Mouse (Mus musculus) brain, embryonic 14.5 days (tissue): ENCODE measurements around the gene Lamc2. TPM values are rescaled to one million over a fixed set of nuclear protein-coding genes. Genes with fewer than 3 reads are reported as not detected.

Experiments used
- DNase-seq: peaks from one replicate; pipeline ENCODE4 v3.0.0-alpha.2; 2011; ENCODE audit warnings: low read depth
- CTCF ChIP-seq: fragments of 200-500 bp; IDR thresholded peaks from 2 replicates; pipeline ENCODE4 v1.5.1; 2012; ENCODE audit warnings: inconsistent platforms, mild to moderate bottlenecking, moderate library complexity, borderline replicate concordance; ENCODE audit not compliant: insufficient read depth, insufficient read length; ENCODE audit errors: extremely low read depth
- POLR2A ChIP-seq: fragments of 200-500 bp; IDR thresholded peaks from 2 replicates; pipeline ENCODE4 v1.6.1; 2012; ENCODE audit warnings: mild to moderate bottlenecking, inconsistent platforms, borderline replicate concordance; ENCODE audit not compliant: poor library complexity, insufficient read depth, insufficient read length, severe bottlenecking; ENCODE audit errors: extremely low read depth
- polyA plus RNA-seq: library from polyadenylated mRNA; depleted of rRNA; stranded (reverse); fragments of >200 nt; gene quantifications from 2 replicates; pipeline ENCODE4 v1.2.3, GENCODE M21; 2012

Lamc2 gene
- polyA plus RNA-seq, 1 experiment: 2.0 TPM

DNA sequence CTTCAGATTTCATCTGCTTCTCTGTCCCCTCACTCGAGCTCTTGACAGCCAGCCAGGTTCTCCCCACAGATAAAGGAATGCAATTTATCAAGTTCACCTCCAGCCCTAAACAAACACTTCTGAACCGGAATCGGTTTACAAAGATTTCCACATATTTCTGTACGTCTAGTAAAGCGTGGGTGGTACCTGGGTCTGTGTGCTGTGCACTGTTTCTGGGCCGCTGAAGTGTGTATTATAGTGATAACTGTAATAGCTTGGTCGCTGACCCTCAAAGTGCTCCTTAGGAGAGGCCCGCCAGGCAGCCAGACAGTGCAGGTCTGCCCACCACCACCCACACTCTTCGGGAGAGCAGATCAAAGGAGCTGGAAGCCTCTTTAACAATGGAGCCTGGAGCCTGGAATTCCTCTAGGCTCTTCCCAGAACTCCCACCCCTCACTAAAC is 13.9 kb downstream of the Lamc2 start:
- DNase-seq: no peak
- TF ChIP-seq CTCF: no peak
- TF ChIP-seq POLR2A: no peak

DNA sequence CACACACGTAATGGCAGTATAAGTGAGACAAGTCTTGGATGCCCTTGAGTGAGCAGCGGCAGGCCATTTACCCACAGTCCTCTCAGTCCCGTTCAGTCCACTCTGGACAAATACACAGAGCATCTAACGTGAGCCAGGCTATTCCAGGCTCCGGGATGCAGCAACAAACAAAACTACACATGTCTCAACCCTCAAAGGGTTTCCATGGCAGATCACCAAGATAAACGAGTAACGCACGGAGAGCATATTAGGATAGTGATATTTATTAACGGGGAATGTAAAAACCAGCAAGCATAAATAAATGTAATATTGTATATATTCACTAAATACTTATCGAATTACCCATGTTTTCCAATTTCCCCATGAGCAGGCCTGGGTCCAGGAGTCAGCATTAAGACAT is 15.2 kb downstream of the Lamc2 start:
- TF ChIP-seq CTCF: no peak
- TF ChIP-seq POLR2A: no peak
- DNase-seq: no peak

DNA sequence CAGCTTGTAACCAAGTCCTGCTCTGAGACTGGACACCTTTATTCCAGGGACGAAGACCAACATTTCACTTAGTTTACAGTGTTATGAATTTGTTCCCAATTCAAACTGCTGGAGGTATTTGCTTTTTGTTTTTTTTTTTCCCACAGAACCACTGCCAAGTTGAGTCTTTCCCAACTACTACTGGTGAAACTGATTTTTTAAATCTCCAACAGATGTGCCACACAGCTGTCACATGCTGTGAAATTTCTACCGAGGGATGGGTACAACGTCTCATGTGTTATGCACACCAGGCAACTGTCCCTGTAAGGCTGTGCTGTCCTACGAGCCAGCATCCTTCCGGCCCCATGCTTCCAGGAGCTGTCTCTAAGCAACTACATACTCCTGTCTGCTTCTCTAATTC is 18.0 kb downstream of the Lamc2 start:
- DNase-seq: no peak
- no peak for TF ChIP-seq POLR2A
- TF ChIP-seq CTCF: no peak

DNA sequence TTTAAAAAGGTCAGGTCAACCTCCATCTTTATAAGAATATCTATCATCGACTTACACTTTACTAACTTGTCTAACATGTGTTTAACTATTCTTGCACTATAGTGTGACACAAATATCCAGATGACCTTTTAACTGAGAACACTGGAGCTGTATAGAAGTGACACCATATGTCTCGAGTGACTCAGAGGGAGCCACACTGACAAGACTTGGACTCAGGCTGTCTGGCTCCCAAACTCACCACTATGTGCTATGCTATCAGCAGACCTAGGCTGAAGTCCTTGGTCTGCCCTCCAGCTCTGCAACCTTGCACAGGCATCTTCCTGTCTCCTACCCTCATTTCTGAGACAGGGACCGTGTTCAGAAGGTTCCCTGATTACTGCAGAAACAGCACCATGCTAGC is 22.4 kb downstream of the Lamc2 start:
- TF ChIP-seq CTCF (no peak), POLR2A (no peak)
- no peak for DNase-seq

DNA sequence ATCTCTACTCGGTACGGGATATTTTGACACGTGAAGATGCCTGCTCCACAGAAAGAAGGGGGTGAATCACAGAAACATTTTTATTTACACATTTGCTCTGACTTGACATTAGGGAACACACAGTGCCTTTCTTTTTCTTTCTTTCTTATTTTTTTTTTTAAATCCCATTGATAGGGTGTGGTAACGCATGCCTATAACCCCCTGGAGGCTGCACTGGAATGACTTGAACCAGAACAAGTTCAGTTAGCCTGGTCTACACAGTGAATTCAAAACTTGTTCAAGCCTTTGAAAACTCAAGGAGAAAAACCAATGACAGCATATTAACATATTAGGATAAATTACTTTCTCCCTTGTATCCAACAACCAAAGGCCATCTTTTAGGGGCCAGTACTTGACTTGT is 27.1 kb downstream of the Lamc2 start:
- no peak for TF ChIP-seq CTCF
- no peak for TF ChIP-seq POLR2A
- DNase-seq: no peak

DNA sequence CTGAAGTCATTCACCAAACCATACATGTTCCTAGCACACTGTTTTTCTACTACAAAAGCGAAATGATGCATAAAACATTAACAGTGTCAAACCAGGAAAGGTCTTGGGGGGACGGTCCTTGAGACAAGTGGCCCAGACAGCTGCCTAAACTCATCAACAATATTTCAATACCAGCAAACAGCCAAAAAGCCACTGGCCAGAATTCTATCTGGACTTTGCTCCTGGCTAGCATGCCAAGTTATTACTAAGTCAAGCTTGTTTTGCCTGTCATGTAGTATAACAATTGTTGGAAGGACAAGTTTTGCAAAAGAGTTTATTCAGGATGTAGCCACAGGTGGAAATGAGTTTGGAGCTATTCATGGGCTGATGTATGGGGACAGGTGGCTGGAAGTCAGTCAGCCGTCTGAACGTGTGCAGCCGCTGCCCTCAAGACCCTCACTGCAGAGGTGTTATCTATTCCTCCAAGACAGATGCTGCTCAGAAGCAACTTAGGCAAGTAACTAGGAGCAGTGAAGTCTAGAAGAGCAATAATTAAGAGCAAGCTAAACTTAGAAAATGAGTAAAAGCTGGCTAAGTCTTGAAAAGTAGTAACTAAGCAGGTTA is 29.1 kb downstream of the Lamc2 start:
- TF ChIP-seq POLR2A (no peak), CTCF (no peak)
- no peak for DNase-seq

DNA sequence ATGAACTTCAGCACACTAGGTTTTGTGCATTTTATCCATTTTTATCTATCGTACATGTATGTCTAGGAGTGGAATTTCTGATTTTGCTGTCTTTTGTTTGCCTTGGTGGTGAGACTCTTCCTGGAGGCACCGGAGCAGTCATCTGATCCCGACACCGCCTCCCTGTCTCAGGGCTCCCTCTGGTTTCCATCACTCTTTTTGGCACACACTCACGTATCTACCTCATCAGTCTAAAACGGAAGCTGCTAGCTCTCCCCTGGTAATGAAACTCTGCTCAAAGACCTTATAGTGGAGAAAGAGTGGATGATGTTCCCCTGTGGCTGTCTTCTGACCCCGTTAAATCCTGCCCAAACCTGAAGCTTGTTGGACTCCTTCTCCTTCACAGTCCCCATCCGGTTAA is 30.9 kb downstream of the Lamc2 start:
- TF ChIP-seq POLR2A (no peak), CTCF (no peak)
- no peak for DNase-seq

DNA sequence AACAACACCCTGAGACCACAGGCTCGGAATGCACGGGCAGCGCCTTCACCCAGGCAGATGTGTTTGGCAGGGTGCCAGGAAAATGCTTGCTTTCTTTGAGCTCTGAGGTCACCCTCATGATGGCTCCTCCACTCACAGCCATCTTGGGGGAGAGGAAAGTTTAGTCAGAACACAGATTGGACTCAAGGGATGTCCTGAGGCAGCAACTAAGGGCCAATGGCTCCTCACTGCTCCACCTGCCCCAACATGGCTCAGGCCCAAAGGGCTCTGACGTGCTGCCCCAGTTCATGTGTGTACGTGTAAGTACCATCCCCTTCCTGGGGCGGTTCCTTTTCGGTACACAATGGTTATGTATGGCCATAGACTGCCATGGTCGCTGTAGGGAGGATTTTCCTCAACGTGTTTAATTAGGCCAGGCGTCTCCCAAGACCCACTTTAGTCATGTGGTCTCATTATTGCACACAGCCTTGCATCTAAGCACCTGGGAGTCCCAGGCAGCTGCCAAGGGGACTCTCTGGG is 32.6 kb downstream of the Lamc2 start:
- DNase-seq: peak; percentile 63
- TF ChIP-seq CTCF (no peak), POLR2A (no peak)

DNA sequence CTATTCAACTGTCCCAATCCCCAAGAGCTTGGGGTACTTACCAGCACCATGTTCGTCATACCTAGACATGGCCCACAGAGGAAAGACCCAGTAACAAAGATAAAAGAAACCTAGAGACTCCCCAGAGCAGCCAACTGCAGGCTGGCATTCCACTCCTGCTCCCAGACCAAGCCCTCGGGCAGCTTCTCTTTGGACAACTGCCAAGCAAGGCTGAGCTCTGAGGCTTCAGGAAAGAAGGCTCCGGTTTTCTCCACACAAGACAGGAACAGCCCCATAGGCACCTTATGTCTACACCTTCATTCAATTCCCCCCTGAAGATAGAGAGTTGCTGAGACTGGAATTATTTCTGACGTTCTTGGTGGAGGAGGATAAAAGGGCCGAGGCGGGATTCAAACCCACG is 33.7 kb downstream of the Lamc2 start:
- peak; percentile 56 for DNase-seq

DNA sequence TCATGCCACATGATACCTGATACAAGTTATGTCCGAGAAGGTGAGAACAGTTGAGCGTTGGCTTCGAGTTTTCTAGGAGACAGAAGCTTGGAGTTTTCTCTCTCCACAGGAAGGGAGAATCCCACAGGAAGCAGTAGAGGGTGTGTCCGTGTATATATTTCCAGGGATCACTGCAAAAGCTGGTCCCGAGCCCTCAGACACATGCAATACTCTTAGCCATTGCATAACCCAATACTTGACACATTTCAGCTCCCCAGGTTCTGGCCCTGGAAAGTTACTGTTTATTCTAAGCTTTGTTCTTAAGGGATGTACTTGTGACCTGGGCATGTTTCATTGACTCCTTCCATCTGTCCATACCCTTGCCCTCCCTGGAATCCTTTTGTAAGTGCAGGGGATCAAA is 40.5 kb downstream of the Lamc2 start:
- no peak for DNase-seq
- TF ChIP-seq CTCF (no peak), POLR2A (no peak)

More for the DNA sequence above, 33.7 kb downstream of the Lamc2 start:
- TF ChIP-seq POLR2A: no peak

DNA sequence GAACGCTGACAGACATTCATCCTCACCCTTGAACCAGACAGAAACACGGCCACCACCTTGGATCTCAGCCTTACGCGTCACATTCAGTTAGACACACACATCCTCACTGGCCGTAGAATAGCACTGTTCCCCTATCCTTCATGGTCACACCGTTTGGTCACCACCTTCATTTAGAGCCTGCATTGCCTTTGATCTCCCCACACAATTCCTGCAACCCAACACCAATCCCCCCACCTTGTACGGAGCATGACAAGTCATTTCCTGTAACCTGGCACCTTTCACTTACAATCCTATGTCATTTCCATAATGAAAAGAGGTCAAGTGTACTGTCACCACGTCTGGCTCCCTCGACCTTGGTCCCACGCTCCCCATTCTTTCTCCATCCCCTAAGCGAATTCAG is 42.2 kb downstream of the Lamc2 start:
- DNase-seq: no peak
- TF ChIP-seq CTCF (no peak), POLR2A (no peak)

DNA sequence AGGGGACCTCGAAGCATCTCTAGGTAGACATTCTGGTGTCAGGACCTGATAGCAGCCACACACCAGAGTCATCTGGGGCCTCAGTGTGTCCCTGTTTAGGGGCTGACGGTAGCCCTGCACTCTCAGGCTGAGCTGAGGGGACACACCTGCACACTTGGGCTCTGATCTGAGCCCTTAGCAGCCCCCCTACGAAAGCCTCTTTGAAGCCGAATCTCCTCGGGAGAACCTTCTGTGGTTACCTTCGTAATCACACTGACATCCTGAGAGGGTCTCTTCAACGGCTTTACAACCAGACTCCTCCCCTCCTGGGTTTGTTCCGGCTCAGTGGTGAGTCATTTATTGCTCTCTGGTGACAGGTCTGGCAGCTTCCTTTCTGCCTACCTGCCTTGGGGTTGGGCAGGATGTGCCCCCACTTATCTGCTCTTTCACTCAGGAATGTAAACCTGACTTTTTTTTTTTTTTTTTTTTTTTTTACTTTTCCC is 45.5 kb downstream of the Lamc2 start:
- no peak for DNase-seq
- TF ChIP-seq CTCF: no peak
- TF ChIP-seq POLR2A: no peak
